Mouse (Mus musculus): Measurements from ENCODE around the gene Rdh16f1. TPM values are rescaled to one million over a fixed set of nuclear protein-coding genes. Genes with fewer than 3 reads are reported as not detected.
"Not testable (repeated sequence)": the region's sequence is repeated elsewhere in the genome, so short reads cannot be mapped to it uniquely, and the experiment has no call there.

Gene Rdh16f1
- polyA plus RNA-seq, 1 experiment from 2014 or later: 0.18 TPM

GRCm38 (mm10) chr10:127751548-127751947, 8.0 kb upstream of the Rdh16f1 start, which contains the start of gene Gpr182:
Gene Gpr182, minus strand, starts transcription at chr10:127751732.
- 0 out of 2 replicates have a peak, but pooled peaks have one; percentile 29 for ATAC-seq
- H3K9me3 ChIP-seq (replicated peaks): no peaks in the 10 kb centered on the region
- 0 out of 2 replicates have a peak within 1 kb of the TSS, but pooled peaks have one; percentile 10 for H3K27ac ChIP-seq
- peak within 1 kb of the TSS; percentile 7 for H3K4me2 ChIP-seq
- 0 out of 2 replicates have a peak, but pooled peaks cover 8% of the 10 kb centered on the region for H3K27me3 ChIP-seq (replicated peaks)
- peaks cover 58% of the 10 kb centered on the region for H3K4me1 ChIP-seq
- H3K36me3 ChIP-seq: peaks cover 17% of the 10 kb centered on the region
- WGBS (ENCODE audit: insufficient replicate concordance): 32% methylated on average over 8 of the region's 8 CpGs
- H3K9ac ChIP-seq: no peak within 1 kb of the TSS; the same call in 1 of the 2 replicates
- H3K4me3 ChIP-seq: peak within 1 kb of the TSS; percentile 33

- 0 out of 2 replicates have a peak, but pooled peaks cover 8% of the 10 kb centered on the region for H3K27me3 ChIP-seq (replicated peaks)
- no peak for ATAC-seq
- H3K36me3 ChIP-seq: no peaks in the 10 kb centered on the region
- H3K27ac ChIP-seq: no peak overlapping the region; the same call in 1 of the 2 replicates
- 49% methylated on average over 6 of the region's 6 CpGs for WGBS (ENCODE audit: insufficient replicate concordance)
- H3K9me3 ChIP-seq (replicated peaks): no peaks in the 10 kb centered on the region
- H3K4me3 ChIP-seq: no peak overlapping the region
- H3K4me1 ChIP-seq: peaks cover 37% of the 10 kb centered on the region
- no peak overlapping the region for H3K9ac ChIP-seq
- no peak overlapping the region for H3K4me2 ChIP-seq
Observed at GRCm38 (mm10) chr10:127754566-127755166, 4.9 kb upstream of the Rdh16f1 start.

- Histone ChIP-seq H3K4me3 (no peak overlapping the region), H3K9me3 (replicated peaks) (no peaks in the 10 kb centered on the region), H3K36me3 (no peaks in the 10 kb centered on the region), H3K4me2 (no peak overlapping the region), H3K9ac (no peak overlapping the region), H3K4me1 (peaks cover 32% of the 10 kb centered on the region), H3K27me3 (replicated peaks) (0 out of 2 replicates have a peak, but pooled peaks cover 7% of the 10 kb centered on the region), H3K27ac (no peak overlapping the region; the same call in 1 of the 2 replicates)
- ATAC-seq: no peak
- 35% methylated on average over 3 of the region's 3 CpGs for WGBS (ENCODE audit: insufficient replicate concordance)
Observed at GRCm38 (mm10) chr10:127755246-127755645, 4.3 kb upstream of the Rdh16f1 start.

GRCm38 (mm10) chr10:127755770-127756468, 3.7 kb upstream of the Rdh16f1 start:
- Histone ChIP-seq H3K4me1 (peaks cover 28% of the 10 kb centered on the region), H3K4me3 (peak overlapping the region; percentile 27; the same call in 1 of the 2 replicates), H3K4me2 (peak overlapping the region; percentile 59), H3K9me3 (replicated peaks) (no peaks in the 10 kb centered on the region), H3K9ac (no peak overlapping the region), H3K27ac (no peak overlapping the region), H3K27me3 (replicated peaks) (0 out of 2 replicates have a peak, but pooled peaks cover under 1% of the 10 kb centered on the region), H3K36me3 (no peaks in the 10 kb centered on the region)
- WGBS (ENCODE audit: insufficient replicate concordance): 12% methylated on average over 16 of the region's 18 CpGs
- ATAC-seq: peak; percentile 35; the same call in 1 of the 2 replicates

- not testable (repeated sequence) for H3K4me2 ChIP-seq; H3K9me3 ChIP-seq (replicated peaks); H3K36me3 ChIP-seq; ATAC-seq; H3K27ac ChIP-seq; H3K9ac ChIP-seq; H3K4me3 ChIP-seq; H3K4me1 ChIP-seq; H3K27me3 ChIP-seq (replicated peaks)
- whole genome bisulfite sequencing (ENCODE audit: insufficient replicate concordance): 71% methylated on average over 10 of the region's 10 CpGs
Observed at GRCm38 (mm10) chr10:127762926-127763325, 3.3 kb downstream of the Rdh16f1 start.

- Histone ChIP-seq H3K4me2 (no peak overlapping the region), H3K9me3 (replicated peaks) (no peaks in the 10 kb centered on the region), H3K4me1 (no peaks in the 10 kb centered on the region), H3K27ac (peak overlapping the region; percentile 59), H3K9ac (no peak overlapping the region), H3K4me3 (no peak overlapping the region), H3K36me3 (no peaks in the 10 kb centered on the region), H3K27me3 (replicated peaks) (no peaks in the 10 kb centered on the region)
- WGBS (ENCODE audit: insufficient replicate concordance): 58% methylated on average over 12 of the region's 12 CpGs
- peak; percentile 67 for ATAC-seq
Observed at GRCm38 (mm10) chr10:127763914-127764680, 4.5 kb downstream of the Rdh16f1 start.

- Histone ChIP-seq H3K4me3 (no peak overlapping the region), H3K36me3 (no peaks in the 10 kb centered on the region), H3K9ac (no peak overlapping the region), H3K4me2 (no peak overlapping the region), H3K4me1 (no peaks in the 10 kb centered on the region), H3K9me3 (replicated peaks) (no peaks in the 10 kb centered on the region), H3K27ac (no peak overlapping the region), H3K27me3 (replicated peaks) (no peaks in the 10 kb centered on the region)
- 59% methylated on average over 1 of the region's 1 CpGs for WGBS (ENCODE audit: insufficient replicate concordance)
- no peak for ATAC-seq
Observed at GRCm38 (mm10) chr10:127766564-127766963, 7.0 kb downstream of the Rdh16f1 start.

- Histone ChIP-seq H3K4me3 (no peak within 1 kb of the TSS), H3K4me1 (no peaks in the 10 kb centered on the region), H3K36me3 (no peaks in the 10 kb centered on the region), H3K9me3 (replicated peaks) (no peaks in the 10 kb centered on the region), H3K4me2 (no peak within 1 kb of the TSS), H3K9ac (no peak within 1 kb of the TSS), H3K27me3 (replicated peaks) (no peaks in the 10 kb centered on the region), H3K27ac (no peak within 1 kb of the TSS)
- ATAC-seq: no peak
- 49% methylated on average over 2 of the region's 2 CpGs for WGBS (ENCODE audit: insufficient replicate concordance)
Observed at GRCm38 (mm10) chr10:127776011-127776410, 16.4 kb downstream of the Rdh16f1 start, which contains the start of gene Rdh9. Gene Rdh9, plus strand, starts transcription at chr10:127776386.

GRCm38 (mm10) chr10:127782321-127782720, 22.7 kb downstream of the Rdh16f1 start:
- not testable (repeated sequence) for H3K9ac ChIP-seq, ATAC-seq
- WGBS (ENCODE audit: insufficient replicate concordance): 86% methylated on average over 17 of the region's 17 CpGs

GRCm38 (mm10) chr10:127785411-127785810, 25.8 kb downstream of the Rdh16f1 start:
- H3K4me3 ChIP-seq; H3K9ac ChIP-seq; H3K4me2 ChIP-seq; H3K9me3 ChIP-seq (replicated peaks); H3K36me3 ChIP-seq; H3K27ac ChIP-seq; H3K4me1 ChIP-seq; ATAC-seq; H3K27me3 ChIP-seq (replicated peaks): not testable (repeated sequence)
- 63% methylated on average over 1 of the region's 1 CpGs for WGBS (ENCODE audit: insufficient replicate concordance)

More at GRCm38 (mm10) chr10:127782321-127782720, 22.7 kb downstream of the Rdh16f1 start:
- H3K4me1 ChIP-seq; H3K36me3 ChIP-seq; H3K4me2 ChIP-seq; H3K27me3 ChIP-seq (replicated peaks); H3K27ac ChIP-seq; H3K9me3 ChIP-seq (replicated peaks); H3K4me3 ChIP-seq: not testable (repeated sequence)

- H3K36me3 ChIP-seq: no peaks in the 10 kb centered on the region
- WGBS (ENCODE audit: insufficient replicate concordance): 32% methylated on average over 1 of the region's 1 CpGs
- no peaks in the 10 kb centered on the region for H3K27me3 ChIP-seq (replicated peaks)
- H3K9ac ChIP-seq: no peak overlapping the region
- H3K4me3 ChIP-seq: no peak overlapping the region
- H3K9me3 ChIP-seq (replicated peaks): no peaks in the 10 kb centered on the region
- no peak for ATAC-seq
- H3K4me1 ChIP-seq: no peaks in the 10 kb centered on the region
- H3K27ac ChIP-seq: no peak overlapping the region
- H3K4me2 ChIP-seq: no peak overlapping the region
Observed at GRCm38 (mm10) chr10:127799295-127799694, 39.7 kb downstream of the Rdh16f1 start.

Data from liver, embryonic 12.5 days (tissue).